Mouse (Mus musculus): ENCODE measurements around the gene Mael. TPM values are rescaled to one million over a fixed set of nuclear protein-coding genes. Genes with fewer than 3 reads are reported as not detected.

The Mael gene
- polyA plus RNA-seq, 1 experiment from 2014 or later = 0.11 TPM

- Histone ChIP-seq H3K4me1 (0 out of 2 replicates have a peak, but pooled peaks cover 13% of the 10 kb centered on the region), H3K27me3 (ENCODE audit: low read depth, poor library complexity, severe bottlenecking) (peaks cover 18% of the 10 kb centered on the region), H3K4me3 (0 out of 2 replicates have a peak overlapping the region, but pooled peaks have one; percentile 25), H3K36me3 (no peaks in the 10 kb centered on the region), H3K9me3 (replicated peaks) (no peaks in the 10 kb centered on the region), H3K27ac (no peak overlapping the region)
- DNase-seq (ENCODE audit: low spot score) = peak; percentile 87
- 18% methylated on average over 24 of the region's 24 CpGs for WGBS
Measured at GRCm38 (mm10) chr1:166160569-166161445, 77.7 kb downstream of the Mael start.

- no peak overlapping the region for H3K4me3 ChIP-seq
- 0 out of 2 replicates have a peak, but pooled peaks cover 13% of the 10 kb centered on the region for H3K4me1 ChIP-seq
- WGBS = 54% methylated on average over 5 of the region's 5 CpGs
- DNase-seq (ENCODE audit: low spot score) = no peak
- no peak overlapping the region for H3K27ac ChIP-seq
- no peaks in the 10 kb centered on the region for H3K36me3 ChIP-seq
- no peaks in the 10 kb centered on the region for H3K9me3 ChIP-seq (replicated peaks)
- peaks cover 25% of the 10 kb centered on the region for H3K27me3 ChIP-seq (ENCODE audit: low read depth, poor library complexity, severe bottlenecking)
Measured at GRCm38 (mm10) chr1:166160111-166160510, 78.4 kb downstream of the Mael start.

- WGBS = 65% methylated on average over 9 of the region's 9 CpGs
- Histone ChIP-seq H3K9me3 (replicated peaks) (no peaks in the 10 kb centered on the region), H3K4me3 (no peak overlapping the region), H3K4me1 (peaks cover 23% of the 10 kb centered on the region), H3K27me3 (ENCODE audit: low read depth, poor library complexity, severe bottlenecking) (peaks cover 35% of the 10 kb centered on the region), H3K27ac (no peak overlapping the region), H3K36me3 (no peaks in the 10 kb centered on the region)
- DNase-seq (ENCODE audit: low spot score) = no peak
Measured at GRCm38 (mm10) chr1:166158664-166159063, 79.9 kb downstream of the Mael start.

GRCm38 (mm10) chr1:166157712-166158111 is 80.8 kb downstream of the Mael start:
- no peak overlapping the region for H3K27ac ChIP-seq
- peaks cover 35% of the 10 kb centered on the region for H3K27me3 ChIP-seq (ENCODE audit: low read depth, poor library complexity, severe bottlenecking)
- H3K4me1 ChIP-seq = peaks cover 29% of the 10 kb centered on the region
- no peak overlapping the region for H3K4me3 ChIP-seq
- H3K36me3 ChIP-seq = no peaks in the 10 kb centered on the region
- DNase-seq (ENCODE audit: low spot score) = no peak
- no peaks in the 10 kb centered on the region for H3K9me3 ChIP-seq (replicated peaks)
- WGBS = 90% methylated on average over 12 of the region's 12 CpGs

GRCm38 (mm10) chr1:166155113-166155494 is 83.4 kb downstream of the Mael start:
- H3K27ac ChIP-seq = no peak overlapping the region
- no peak for DNase-seq (ENCODE audit: low spot score)
- no peak overlapping the region for H3K4me3 ChIP-seq
- H3K9me3 ChIP-seq (replicated peaks) = no peaks in the 10 kb centered on the region
- H3K27me3 ChIP-seq (ENCODE audit: low read depth, poor library complexity, severe bottlenecking) = peaks cover 30% of the 10 kb centered on the region
- WGBS = 35% methylated on average over 10 of the region's 10 CpGs
- H3K4me1 ChIP-seq = peaks cover 23% of the 10 kb centered on the region
- H3K36me3 ChIP-seq = no peaks in the 10 kb centered on the region

- Histone ChIP-seq H3K27me3 (ENCODE audit: low read depth, poor library complexity, severe bottlenecking) (peaks cover 24% of the 10 kb centered on the region), H3K4me1 (peaks cover 23% of the 10 kb centered on the region), H3K36me3 (no peaks in the 10 kb centered on the region), H3K4me3 (peak overlapping the region; percentile 29), H3K27ac (no peak overlapping the region), H3K9me3 (replicated peaks) (no peaks in the 10 kb centered on the region)
- DNase-seq (ENCODE audit: low spot score) = peak; percentile 86
- WGBS = 8% methylated on average over 29 of the region's 29 CpGs
Measured at GRCm38 (mm10) chr1:166154162-166155112, 84.1 kb downstream of the Mael start.

- H3K9me3 ChIP-seq (replicated peaks) = no peaks in the 10 kb centered on the region
- H3K4me3 ChIP-seq = no peak overlapping the region
- H3K4me1 ChIP-seq = peaks cover 23% of the 10 kb centered on the region
- DNase-seq (ENCODE audit: low spot score) = peak; percentile 94
- 16% methylated on average over 18 of the region's 18 CpGs for WGBS
- no peak overlapping the region for H3K27ac ChIP-seq
- H3K27me3 ChIP-seq (ENCODE audit: low read depth, poor library complexity, severe bottlenecking) = peaks cover 18% of the 10 kb centered on the region
- no peaks in the 10 kb centered on the region for H3K36me3 ChIP-seq
Measured at GRCm38 (mm10) chr1:166153351-166154120, 85.0 kb downstream of the Mael start.

GRCm38 (mm10) chr1:166152034-166152433 is 86.5 kb downstream of the Mael start:
- Histone ChIP-seq H3K36me3 (no peaks in the 10 kb centered on the region), H3K27me3 (ENCODE audit: low read depth, poor library complexity, severe bottlenecking) (peaks cover 18% of the 10 kb centered on the region), H3K4me3 (no peak overlapping the region), H3K9me3 (replicated peaks) (no peaks in the 10 kb centered on the region), H3K27ac (no peak overlapping the region), H3K4me1 (peaks cover 17% of the 10 kb centered on the region)
- no peak for DNase-seq (ENCODE audit: low spot score)
- 93% methylated on average over 10 of the region's 10 CpGs for WGBS

GRCm38 (mm10) chr1:166151341-166151740 is 87.2 kb downstream of the Mael start:
- Histone ChIP-seq H3K4me3 (no peak overlapping the region), H3K27me3 (ENCODE audit: low read depth, poor library complexity, severe bottlenecking) (peaks cover 18% of the 10 kb centered on the region), H3K36me3 (no peaks in the 10 kb centered on the region), H3K27ac (no peak overlapping the region), H3K9me3 (replicated peaks) (no peaks in the 10 kb centered on the region), H3K4me1 (peaks cover 17% of the 10 kb centered on the region)
- 83% methylated on average over 11 of the region's 11 CpGs for WGBS
- DNase-seq (ENCODE audit: low spot score) = no peak

Other genes with a start within 250 kb of the Mael start
- 28.8 and 32.3 TPM in 2 replicates for gene Pou2f1, start 236.1 kb downstream of the Mael start, polyA plus RNA-seq (2016; fragmentation: Nextera tagmentation; extraction: Ambion mirVana)
- gene Dusp27, start 110.8 kb downstream of the Mael start, polyA plus RNA-seq (2016; fragmentation: Nextera tagmentation; extraction: Ambion mirVana) = 1.8 and 2.4 TPM in 2 replicates
- 0.18 and 0.19 TPM in 2 replicates for gene Gpa33, start 108.5 kb downstream of the Mael start, polyA plus RNA-seq (2016; fragmentation: Nextera tagmentation; extraction: Ambion mirVana)
- gene Ildr2, start 15.4 kb upstream of the Mael start, polyA plus RNA-seq (2016; fragmentation: Nextera tagmentation; extraction: Ambion mirVana) = 0.63 and 0.77 TPM in 2 replicates
- gene Tada1, start 140.3 kb upstream of the Mael start, polyA plus RNA-seq (2016; fragmentation: Nextera tagmentation; extraction: Ambion mirVana) = 66.6 and 69.8 TPM in 2 replicates
- 17.5 and 24.6 TPM in 2 replicates for gene Pogk, start 171.1 kb upstream of the Mael start, polyA plus RNA-seq (2016; fragmentation: Nextera tagmentation; extraction: Ambion mirVana)